Mouse (Mus musculus) thymus, adult 2 months (tissue): ENCODE measurements around the gene Golph3l. TPM values are rescaled to one million over a fixed set of nuclear protein-coding genes. Genes with fewer than 3 reads are reported as not detected.
"Not testable (repeated sequence)": the region's sequence is repeated elsewhere in the genome, so short reads cannot be mapped to it uniquely, and the experiment has no call there.

ENCODE experiments used
- DNase-seq: peaks from one replicate; pipeline ENCODE4 v3.0.0; 2021
- H3K27ac ChIP-seq: fragments of 200-500 bp; 2 replicates; pipeline ENCODE4 v1.5.1; 2012; ENCODE audit warnings: low read length, control low read depth; ENCODE audit not compliant: control insufficient read depth, insufficient read depth
- H3K27me3 ChIP-seq: fragments of 200-500 bp; 2 replicates; pipeline ENCODE4 v1.6.1; 2012; ENCODE audit warnings: mild to moderate bottlenecking, low read length, moderate library complexity, mixed read lengths; ENCODE audit not compliant: control insufficient read depth, insufficient read depth
- H3K36me3 ChIP-seq: fragments of 200-500 bp; 2 replicates; pipeline ENCODE4 v1.6.1; 2012; ENCODE audit warnings: mild to moderate bottlenecking, low read length, moderate library complexity; ENCODE audit not compliant: control insufficient read depth, insufficient read depth
- H3K4me1 ChIP-seq: fragments of 200-500 bp; replicated peaks from 2 replicates; pipeline ENCODE4 v1.6.1; 2012; ENCODE audit warnings: low read length; ENCODE audit not compliant: control insufficient read depth, insufficient read depth
- H3K4me3 ChIP-seq: fragments of 200-500 bp; 2 replicates; pipeline ENCODE4 v1.5.1; 2012; ENCODE audit warnings: mild to moderate bottlenecking, low read length, control low read depth, moderate library complexity; ENCODE audit not compliant: control insufficient read depth, insufficient read depth
- CTCF ChIP-seq: fragments of 200-500 bp; IDR thresholded peaks from 2 replicates; pipeline ENCODE4 v1.5.1; 2012; ENCODE audit warnings: mild to moderate bottlenecking, control low read depth, low read length, moderate library complexity, borderline replicate concordance; ENCODE audit not compliant: control insufficient read depth, poor library complexity, insufficient read depth; ENCODE audit errors: extremely low read depth
- POLR2A ChIP-seq: fragments of 200-500 bp; IDR thresholded peaks from 2 replicates; pipeline ENCODE4 v1.6.1; 2012; ENCODE audit warnings: mild to moderate bottlenecking, low read length, control low read depth, moderate library complexity; ENCODE audit not compliant: control insufficient read depth, poor library complexity, insufficient read depth; ENCODE audit errors: extremely low read depth
- WGBS: fragments of 180-500 bp; shearing (Covaris S2); methylation state at CpG from one replicate; pipeline ENCODE4 v1.1.7; 2018; 5-methylcytosine and 5-hydroxymethylcytosine counted together
- polyA plus RNA-seq: library from polyadenylated mRNA; depleted of rRNA; stranded (reverse); fragments of >200 nt; gene quantifications from 2 replicates; pipeline ENCODE4 v1.2.3, GENCODE M21; 2012; rRNA removed

Gene Golph3l
- 8.6 and 9.3 TPM in 2 replicates for polyA plus RNA-seq

- no peak for TF ChIP-seq POLR2A
- no peak for TF ChIP-seq CTCF
- WGBS = 0% methylated on average over 12 of the region's 12 CpGs
- DNase-seq = peak; percentile 96
- no peaks in the 10 kb centered on the region for H3K4me1 ChIP-seq
- H3K36me3 ChIP-seq = peaks cover 16% of the 10 kb centered on the region
- peak within 1 kb of the TSS; percentile 96 for H3K4me3 ChIP-seq
- peak within 1 kb of the TSS; percentile 51 for H3K27ac ChIP-seq
- H3K27me3 ChIP-seq = no peaks in the 10 kb centered on the region
Measured at GRCm38 (mm10) chr3:95588604-95589086, at the start of gene Golph3l. TSS of gene Golph3l (plus strand) at chr3:95588934.

DNA sequence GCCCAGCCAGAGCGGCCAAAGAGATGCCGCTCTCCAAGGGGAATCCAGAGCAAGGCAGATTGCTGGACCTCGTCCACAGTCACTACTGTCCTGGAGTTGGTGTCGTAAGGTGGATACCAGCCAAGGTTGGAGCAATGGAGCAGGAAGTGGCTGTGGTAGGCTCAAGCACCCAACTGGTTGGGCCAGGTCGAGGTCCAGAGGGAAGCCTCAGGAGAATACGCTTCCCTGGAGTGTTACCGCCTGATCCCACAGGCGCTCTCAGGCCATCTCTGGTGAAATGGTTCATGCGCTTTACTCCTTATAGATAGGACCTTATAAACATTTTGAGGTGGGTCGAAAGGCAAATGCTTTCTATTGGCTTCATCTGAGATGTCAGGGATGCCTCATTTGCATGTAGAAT, 49.8 kb upstream of the Golph3l start:
- WGBS = 94% methylated on average over 10 of the region's 10 CpGs
- no peak for DNase-seq
- TF ChIP-seq CTCF = no peak
- no peak for TF ChIP-seq POLR2A
- Histone ChIP-seq H3K36me3 (no peaks in the 10 kb centered on the region), H3K4me1 (peaks cover 6% of the 10 kb centered on the region), H3K4me3 (no peak overlapping the region), H3K27ac (no peak overlapping the region), H3K27me3 (no peaks in the 10 kb centered on the region)

GRCm38 (mm10) chr3:95539837-95540236, 48.9 kb upstream of the Golph3l start:
- Histone ChIP-seq H3K4me1 (peaks cover 6% of the 10 kb centered on the region), H3K27ac (no peak overlapping the region), H3K4me3 (no peak overlapping the region), H3K27me3 (no peaks in the 10 kb centered on the region), H3K36me3 (no peaks in the 10 kb centered on the region)
- DNase-seq = no peak
- TF ChIP-seq POLR2A (no peak), CTCF (no peak)
- over 99% methylated on average over 4 of the region's 4 CpGs for whole genome bisulfite sequencing

GRCm38 (mm10) chr3:95541186-95541585, 47.5 kb upstream of the Golph3l start:
- not testable (repeated sequence) for H3K4me3 ChIP-seq, DNase-seq, H3K36me3 ChIP-seq, H3K27me3 ChIP-seq, H3K4me1 ChIP-seq, H3K27ac ChIP-seq
- WGBS = 30% methylated on average over 2 of the region's 2 CpGs

DNA sequence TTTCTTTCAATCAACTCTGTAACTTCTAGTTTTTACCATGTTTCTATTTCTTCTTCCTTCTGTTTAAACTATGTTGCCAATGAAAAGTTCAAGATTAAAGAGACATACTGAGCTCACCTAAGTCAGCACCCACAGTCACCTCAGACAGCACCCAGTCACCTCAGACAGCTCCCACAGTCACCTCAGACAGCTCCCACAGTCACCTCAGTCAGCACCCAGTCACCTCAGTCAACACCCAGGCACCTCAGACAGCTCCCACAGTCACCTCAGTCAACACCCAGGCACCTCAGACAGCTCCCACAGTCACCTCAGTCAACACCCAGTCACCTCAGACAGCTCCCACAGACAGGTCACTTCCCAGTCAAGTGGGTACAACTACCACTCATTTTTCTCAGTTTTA, 46.6 kb upstream of the Golph3l start:
- no peak for DNase-seq
- no peaks in the 10 kb centered on the region for H3K36me3 ChIP-seq
- no peaks in the 10 kb centered on the region for H3K27me3 ChIP-seq
- no peak overlapping the region for H3K27ac ChIP-seq
- TF ChIP-seq POLR2A (no peak), CTCF (no peak)
- H3K4me3 ChIP-seq = no peak overlapping the region
- H3K4me1 ChIP-seq = peaks cover 6% of the 10 kb centered on the region

DNA sequence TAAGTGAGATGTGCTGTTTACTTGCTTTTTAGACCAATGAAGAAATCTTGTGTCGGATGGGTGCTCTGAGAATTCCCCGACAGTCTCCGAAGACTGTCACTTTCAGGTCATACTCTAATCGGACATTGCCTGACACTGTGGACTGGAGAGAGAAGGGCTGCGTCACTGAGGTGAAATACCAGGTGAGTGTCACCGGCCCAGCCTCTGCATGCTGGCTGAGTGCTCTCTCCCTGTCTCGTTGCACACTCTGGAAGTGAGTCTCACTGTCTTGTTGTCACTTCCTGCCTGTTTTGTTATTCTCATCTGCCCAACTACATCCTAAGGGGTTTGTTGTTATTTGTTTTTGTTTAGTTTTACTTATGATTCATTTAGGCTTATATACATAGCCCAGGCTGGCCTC, 45.8 kb upstream of the Golph3l start:
- no peaks in the 10 kb centered on the region for H3K36me3 ChIP-seq
- H3K4me1 ChIP-seq = peaks cover 6% of the 10 kb centered on the region
- TF ChIP-seq CTCF = no peak
- no peak for TF ChIP-seq POLR2A
- H3K27ac ChIP-seq = no peak overlapping the region
- no peak for DNase-seq
- no peaks in the 10 kb centered on the region for H3K27me3 ChIP-seq
- no peak overlapping the region for H3K4me3 ChIP-seq
- WGBS = 88% methylated on average over 7 of the region's 7 CpGs

DNA sequence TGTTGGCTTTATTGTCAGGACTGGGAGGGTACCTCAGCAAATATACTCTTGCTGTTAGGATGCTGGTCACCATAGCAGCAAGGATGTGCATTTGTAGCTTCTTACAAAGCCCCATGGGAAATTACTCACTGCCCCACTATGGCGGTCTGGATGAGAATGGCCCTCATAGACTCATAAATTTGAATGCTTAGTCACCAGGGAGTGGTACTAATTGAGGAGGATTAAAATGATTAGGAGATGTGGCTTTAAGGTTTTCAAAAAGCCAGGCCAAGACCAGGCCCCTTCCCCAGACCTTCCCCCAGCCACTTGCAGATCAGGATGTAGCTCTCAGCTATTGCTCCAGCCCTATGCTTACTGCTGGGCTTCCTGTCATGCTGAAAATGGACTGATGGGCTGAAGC, 38.6 kb upstream of the Golph3l start:
- no peak for TF ChIP-seq POLR2A
- no peak for TF ChIP-seq CTCF
- no peaks in the 10 kb centered on the region for H3K4me1 ChIP-seq
- no peaks in the 10 kb centered on the region for H3K36me3 ChIP-seq
- 100% methylated on average over 1 of the region's 1 CpGs for WGBS
- H3K4me3 ChIP-seq = no peak overlapping the region
- no peaks in the 10 kb centered on the region for H3K27me3 ChIP-seq
- H3K27ac ChIP-seq = no peak overlapping the region
- DNase-seq = no peak
